Mouse (Mus musculus): ENCODE measurements around the gene Smg8. TPM values are rescaled to one million over a fixed set of nuclear protein-coding genes. Genes with fewer than 3 reads are reported as not detected.
A peak's percentile ranks its signal among the peaks of the same experiment; 100 is the strongest.

The Smg8 gene
- polyA plus RNA-seq, 1 experiment from 2014 or later, result 17.7 TPM

DNA sequence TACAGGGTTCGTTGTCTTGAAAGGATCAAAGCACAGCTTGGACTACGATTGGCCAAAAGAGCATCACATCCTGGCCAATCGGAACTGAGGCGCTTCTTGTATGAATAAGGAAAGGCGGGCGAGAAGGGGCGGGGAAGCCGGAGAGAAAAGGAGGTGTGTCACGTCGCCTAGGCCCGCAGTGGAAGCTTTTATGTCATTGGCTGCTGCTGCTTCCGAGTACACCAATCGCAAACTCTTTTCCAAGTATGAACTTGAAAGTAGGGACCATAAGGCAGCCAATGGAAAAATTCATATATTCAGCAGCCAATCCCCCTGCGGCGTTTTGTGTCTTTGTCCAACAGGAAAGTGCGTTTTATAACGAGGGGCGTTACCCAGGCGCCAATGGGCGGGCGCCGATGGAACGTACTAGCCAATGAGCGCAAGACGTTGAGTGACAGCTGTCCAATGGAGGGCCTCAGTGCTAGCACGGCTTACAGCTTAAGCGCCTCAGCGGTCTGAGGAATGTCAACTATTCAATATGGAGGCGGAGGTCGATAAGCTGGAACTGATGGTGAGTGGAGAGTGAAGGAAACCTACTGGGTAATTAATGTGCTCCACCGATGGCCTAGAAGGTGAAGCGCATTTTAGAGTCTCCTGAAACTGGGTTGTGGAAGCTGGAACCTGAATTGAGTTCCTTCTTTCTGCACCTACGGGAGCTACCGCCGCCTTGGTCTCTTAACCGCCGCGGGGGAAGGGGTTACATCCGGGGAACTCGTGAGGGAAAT, 22.4 kb upstream of the Smg8 start, which contains the start of gene Ska2:
Gene Ska2, plus strand, starts transcription at position 480 of the 764 bp plus-strand sequence.
- Histone ChIP-seq H3K9me3 (replicated peaks; ENCODE audit: control insufficient read depth, low read length) (no peaks in the 10 kb centered on the region), H3K27me3 (ENCODE audit: control insufficient read depth, insufficient read depth, low read length) (no peaks in the 10 kb centered on the region), H3K9ac (ENCODE audit: low read length) (peak within 1 kb of the TSS; percentile 86), H3K4me3 (replicated peaks; ENCODE audit: low read length) (peak within 1 kb of the TSS; percentile 68), H3K27ac (ENCODE audit: low read length) (peak within 1 kb of the TSS; percentile 96), H3K4me2 (ENCODE audit: low read depth, low read length) (peak within 1 kb of the TSS; percentile 68), H3K36me3 (ENCODE audit: control insufficient read depth, insufficient read depth, low read length) (no peaks in the 10 kb centered on the region), H3K4me1 (ENCODE audit: control insufficient read depth, insufficient read depth, low read length) (peaks cover 9% of the 10 kb centered on the region)
- under 1% methylated on average over 40 of the region's 40 CpGs for WGBS
- peak; percentile 99 for ATAC-seq (ENCODE audit: insufficient read depth, low FRiP score)

DNA sequence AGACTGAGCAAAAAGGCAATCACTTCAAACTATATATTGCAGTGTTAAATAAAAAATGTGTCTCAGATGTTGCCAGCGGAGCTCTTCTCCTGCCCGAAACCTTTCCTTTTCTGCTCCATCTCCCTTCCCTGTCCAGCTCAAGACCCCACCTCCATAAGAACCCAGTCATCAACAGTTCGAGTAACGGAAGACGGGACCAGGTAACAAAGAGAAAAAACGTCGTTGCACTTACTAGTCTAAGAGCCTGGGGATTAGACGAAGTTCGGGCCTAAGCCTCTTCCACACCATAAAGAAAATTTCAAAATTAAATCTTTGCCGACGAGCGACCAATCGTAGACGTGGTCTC, 21.8 kb upstream of the Smg8 start, which contains the start of gene Prr11:
Gene Prr11, minus strand, starts transcription at position 300 of the 346 bp plus-strand sequence.
- H3K27ac ChIP-seq (ENCODE audit: low read length), result peak within 1 kb of the TSS; percentile 96
- peaks cover 9% of the 10 kb centered on the region for H3K4me1 ChIP-seq (ENCODE audit: control insufficient read depth, insufficient read depth, low read length)
- peak within 1 kb of the TSS; percentile 86 for H3K9ac ChIP-seq (ENCODE audit: low read length)
- no peaks in the 10 kb centered on the region; the same call in 1 of the 2 replicates for H3K36me3 ChIP-seq (ENCODE audit: control insufficient read depth, insufficient read depth, low read length)
- no peak for ATAC-seq (ENCODE audit: insufficient read depth, low FRiP score)
- under 1% methylated on average over 14 of the region's 14 CpGs for WGBS
- H3K27me3 ChIP-seq (ENCODE audit: control insufficient read depth, insufficient read depth, low read length), result no peaks in the 10 kb centered on the region
- H3K9me3 ChIP-seq (replicated peaks; ENCODE audit: control insufficient read depth, low read length), result no peaks in the 10 kb centered on the region
- H3K4me3 ChIP-seq (replicated peaks; ENCODE audit: low read length), result peak within 1 kb of the TSS; percentile 68
- H3K4me2 ChIP-seq (ENCODE audit: low read depth, low read length), result peak within 1 kb of the TSS; percentile 68

DNA sequence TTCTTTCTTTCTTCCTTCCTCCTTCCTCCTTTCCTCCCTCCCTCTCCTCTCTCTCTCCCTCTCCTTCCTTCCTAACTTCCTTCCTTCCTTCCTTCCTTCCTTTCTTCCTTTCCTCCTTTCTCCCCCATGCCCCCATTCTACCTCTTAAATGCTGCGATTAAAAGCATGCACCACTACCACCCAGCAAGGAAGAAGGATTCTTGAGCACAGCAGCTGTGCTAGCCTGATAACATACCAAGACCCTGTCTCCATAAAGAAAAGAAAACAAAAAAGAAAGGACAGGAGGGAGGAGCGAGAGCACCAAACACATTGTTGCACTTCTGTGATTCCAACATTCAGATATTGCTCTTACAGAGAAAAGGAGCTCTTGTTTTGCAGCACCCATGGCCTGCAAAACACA, 568 bp upstream of the Smg8 start:
- H3K36me3 ChIP-seq (ENCODE audit: control insufficient read depth, insufficient read depth, low read length), result peaks cover 3% of the 10 kb centered on the region; the same call in 1 of the 2 replicates
- no peaks in the 10 kb centered on the region for H3K9me3 ChIP-seq (replicated peaks; ENCODE audit: control insufficient read depth, low read length)
- H3K4me3 ChIP-seq (replicated peaks; ENCODE audit: low read length), result peak overlapping the region; percentile 73
- no peaks in the 10 kb centered on the region for H3K27me3 ChIP-seq (ENCODE audit: control insufficient read depth, insufficient read depth, low read length)
- peak overlapping the region; percentile 53; the same call in 1 of the 2 replicates for H3K9ac ChIP-seq (ENCODE audit: low read length)
- ATAC-seq (ENCODE audit: insufficient read depth, low FRiP score), result no peak
- peaks cover 15% of the 10 kb centered on the region for H3K4me1 ChIP-seq (ENCODE audit: control insufficient read depth, insufficient read depth, low read length)
- peak overlapping the region; percentile 58; the same call in 1 of the 2 replicates for H3K27ac ChIP-seq (ENCODE audit: low read length)
- H3K4me2 ChIP-seq (ENCODE audit: low read depth, low read length), result peak overlapping the region; percentile 55
- 44% methylated on average over 2 of the region's 2 CpGs for WGBS

DNA sequence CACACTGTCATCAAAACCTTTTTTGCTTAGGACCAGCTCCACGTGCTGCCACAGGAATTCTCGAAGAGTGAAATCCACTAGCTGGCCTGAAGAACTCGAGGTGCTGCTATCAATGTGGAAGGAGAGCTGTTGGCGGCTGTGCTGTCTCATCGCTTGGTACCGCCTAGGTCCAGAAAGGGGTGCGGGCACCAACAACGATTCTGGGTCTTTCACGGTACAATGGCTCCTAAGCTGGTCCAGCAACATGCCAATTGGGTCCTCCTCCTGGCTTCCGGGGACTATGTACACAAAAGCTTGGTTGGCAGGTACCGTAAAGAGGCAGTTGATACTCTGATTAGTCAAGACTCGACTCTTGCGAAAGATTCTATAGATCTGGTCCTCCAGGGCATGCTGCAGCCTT, 1.1 kb downstream of the Smg8 start:
- H3K27ac ChIP-seq (ENCODE audit: low read length), result no peak overlapping the region

DNA sequence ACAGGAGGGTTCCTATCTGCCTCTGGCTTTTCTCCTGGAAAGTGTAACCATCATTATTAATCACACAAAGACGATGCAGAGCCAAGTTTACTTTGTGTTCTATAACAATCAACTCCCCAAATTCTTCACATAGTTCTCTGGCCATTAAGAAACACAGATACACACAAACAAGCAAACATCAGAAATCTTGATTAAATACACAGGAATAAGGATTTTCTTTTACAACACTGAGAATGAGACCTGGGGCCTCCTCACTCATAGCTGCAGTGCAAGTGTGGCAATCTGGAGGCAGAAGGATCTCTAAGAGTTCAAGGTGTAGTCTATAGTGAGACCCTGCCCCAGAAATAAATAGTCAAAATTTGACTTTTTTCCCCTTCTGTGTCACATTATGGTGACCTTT, 2.9 kb downstream of the Smg8 start:
- H3K4me1 ChIP-seq (ENCODE audit: control insufficient read depth, insufficient read depth, low read length), result peaks cover 15% of the 10 kb centered on the region
- no peak overlapping the region for H3K27ac ChIP-seq (ENCODE audit: low read length)
- no peak for ATAC-seq (ENCODE audit: insufficient read depth, low FRiP score)
- no peak overlapping the region for H3K4me2 ChIP-seq (ENCODE audit: low read depth, low read length)
- no peak overlapping the region for H3K9ac ChIP-seq (ENCODE audit: low read length)
- H3K9me3 ChIP-seq (replicated peaks; ENCODE audit: control insufficient read depth, low read length), result no peaks in the 10 kb centered on the region
- WGBS, result 52% methylated on average over 1 of the region's 1 CpGs
- no peaks in the 10 kb centered on the region for H3K27me3 ChIP-seq (ENCODE audit: control insufficient read depth, insufficient read depth, low read length)
- peaks cover 4% of the 10 kb centered on the region; the same call in 1 of the 2 replicates for H3K36me3 ChIP-seq (ENCODE audit: control insufficient read depth, insufficient read depth, low read length)
- H3K4me3 ChIP-seq (replicated peaks; ENCODE audit: low read length), result no peak overlapping the region

More for the DNA sequence above, 1.1 kb downstream of the Smg8 start:
- Histone ChIP-seq H3K27me3 (ENCODE audit: control insufficient read depth, insufficient read depth, low read length) (no peaks in the 10 kb centered on the region), H3K4me1 (ENCODE audit: control insufficient read depth, insufficient read depth, low read length) (peaks cover 15% of the 10 kb centered on the region), H3K36me3 (ENCODE audit: control insufficient read depth, insufficient read depth, low read length) (0 out of 2 replicates have a peak, but pooled peaks cover 3% of the 10 kb centered on the region), H3K4me2 (ENCODE audit: low read depth, low read length) (peak overlapping the region; percentile 76), H3K4me3 (replicated peaks; ENCODE audit: low read length) (peak overlapping the region; percentile 73), H3K9ac (ENCODE audit: low read length) (peak overlapping the region; percentile 84; the same call in 1 of the 2 replicates), H3K9me3 (replicated peaks; ENCODE audit: control insufficient read depth, low read length) (no peaks in the 10 kb centered on the region)
- no peak for ATAC-seq (ENCODE audit: insufficient read depth, low FRiP score)
- 83% methylated on average over 13 of the region's 13 CpGs for WGBS

DNA sequence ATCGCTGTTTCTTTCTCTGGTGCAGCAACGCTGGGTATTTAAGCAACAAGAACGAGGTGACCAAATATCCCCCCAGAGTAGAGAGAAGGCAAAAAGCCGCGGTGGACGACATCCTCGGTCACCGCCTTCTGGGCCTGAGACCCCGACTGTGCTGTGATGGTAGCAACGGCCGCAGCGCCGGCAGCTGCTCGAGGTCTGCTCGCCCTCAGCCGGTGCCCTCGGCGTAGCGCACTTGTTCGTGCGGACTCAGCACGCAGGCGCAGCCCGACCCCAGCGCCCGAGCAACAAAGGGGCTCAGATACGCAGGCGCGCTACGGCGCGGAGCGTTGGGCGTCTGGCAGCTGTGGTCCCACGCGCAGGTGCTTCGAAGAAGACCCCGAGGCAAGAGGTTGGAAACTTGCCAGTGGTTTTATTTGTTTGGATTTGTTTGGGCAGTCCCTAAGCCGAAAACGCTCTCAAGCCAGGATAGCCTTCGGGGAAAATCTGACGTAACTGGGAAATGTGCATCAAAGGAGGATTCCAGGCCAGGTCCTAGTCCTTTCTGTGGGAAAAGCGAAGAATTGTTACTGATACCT, 12.6 kb downstream of the Smg8 start, which contains the start of gene Gdpd1:
Gene Gdpd1, minus strand, starts transcription at position 197 of the 575 bp plus-strand sequence.
- H3K4me3 ChIP-seq (replicated peaks; ENCODE audit: low read length), result peak within 1 kb of the TSS; percentile 73
- no peaks in the 10 kb centered on the region for H3K27me3 ChIP-seq (ENCODE audit: control insufficient read depth, insufficient read depth, low read length)
- WGBS, result under 1% methylated on average over 43 of the region's 43 CpGs
- H3K27ac ChIP-seq (ENCODE audit: low read length), result peak within 1 kb of the TSS; percentile 66
- H3K4me1 ChIP-seq (ENCODE audit: control insufficient read depth, insufficient read depth, low read length), result peaks cover 4% of the 10 kb centered on the region; the same call in 1 of the 2 replicates
- H3K9ac ChIP-seq (ENCODE audit: low read length), result peak within 1 kb of the TSS; percentile 85
- peak; percentile 93 for ATAC-seq (ENCODE audit: insufficient read depth, low FRiP score)
- 0 out of 2 replicates have a peak, but pooled peaks cover 3% of the 10 kb centered on the region for H3K36me3 ChIP-seq (ENCODE audit: control insufficient read depth, insufficient read depth, low read length)
- H3K4me2 ChIP-seq (ENCODE audit: low read depth, low read length), result peak within 1 kb of the TSS; percentile 97
- H3K9me3 ChIP-seq (replicated peaks; ENCODE audit: control insufficient read depth, low read length), result no peaks in the 10 kb centered on the region

DNA sequence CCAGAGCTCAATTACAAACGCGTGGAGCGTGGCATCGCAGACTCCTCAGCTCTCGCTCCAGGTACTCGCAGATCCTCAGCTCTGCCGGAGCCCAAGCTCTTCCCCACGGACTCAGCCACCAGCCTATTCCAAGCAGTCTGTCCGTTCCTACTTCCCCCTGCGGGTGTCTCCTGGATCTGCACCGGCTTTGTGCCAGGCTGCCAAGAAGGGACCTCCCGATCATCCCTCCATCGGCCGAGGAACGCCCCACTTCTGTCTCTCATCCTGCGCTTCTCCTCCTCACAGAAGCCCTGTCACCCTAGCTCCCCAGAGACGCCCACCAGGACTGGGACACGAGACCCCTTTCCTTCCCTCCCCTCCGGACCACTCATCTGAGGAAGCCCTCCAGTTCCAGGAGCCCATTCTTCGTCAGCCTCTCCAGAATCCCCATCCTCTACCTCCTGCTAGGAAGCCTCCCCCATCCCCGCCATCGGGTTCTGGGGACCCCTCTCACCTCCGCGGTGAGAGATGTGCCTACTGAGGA, 13.2 kb downstream of the Smg8 start:
- H3K9ac ChIP-seq (ENCODE audit: low read length), result peak overlapping the region; percentile 85
- H3K27me3 ChIP-seq (ENCODE audit: control insufficient read depth, insufficient read depth, low read length), result no peaks in the 10 kb centered on the region
- H3K9me3 ChIP-seq (replicated peaks; ENCODE audit: control insufficient read depth, low read length), result no peaks in the 10 kb centered on the region
- peaks cover 4% of the 10 kb centered on the region; the same call in 1 of the 2 replicates for H3K4me1 ChIP-seq (ENCODE audit: control insufficient read depth, insufficient read depth, low read length)
- H3K4me2 ChIP-seq (ENCODE audit: low read depth, low read length), result peak overlapping the region; percentile 97
- 0 out of 2 replicates have a peak, but pooled peaks cover 3% of the 10 kb centered on the region for H3K36me3 ChIP-seq (ENCODE audit: control insufficient read depth, insufficient read depth, low read length)
- peak; percentile 78 for ATAC-seq (ENCODE audit: insufficient read depth, low FRiP score)
- peak overlapping the region; percentile 66 for H3K27ac ChIP-seq (ENCODE audit: low read length)
- WGBS, result 1% methylated on average over 24 of the region's 24 CpGs
- H3K4me3 ChIP-seq (replicated peaks; ENCODE audit: low read length), result peak overlapping the region; percentile 73

DNA sequence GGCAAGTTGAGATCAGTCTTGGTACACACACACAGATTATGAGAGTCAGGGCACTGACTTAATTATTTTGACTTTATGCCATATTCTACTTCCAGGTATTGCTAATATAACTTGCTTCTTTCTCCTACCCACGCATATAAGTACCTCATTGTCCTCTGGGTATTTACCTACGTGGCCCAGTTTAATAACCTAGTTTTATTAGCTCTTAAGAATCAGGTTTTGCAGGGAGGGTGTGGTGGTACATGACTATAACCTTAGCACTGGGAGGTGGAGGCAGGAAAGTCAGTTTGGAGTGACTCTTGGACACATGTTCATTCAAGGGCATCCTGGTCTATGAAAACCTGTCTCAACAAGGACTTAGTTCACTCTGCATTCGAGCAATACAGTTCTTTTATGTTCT, 24.5 kb downstream of the Smg8 start:
- whole genome bisulfite sequencing, result 58% methylated on average over 3 of the region's 3 CpGs
- no peaks in the 10 kb centered on the region for H3K27me3 ChIP-seq (ENCODE audit: control insufficient read depth, insufficient read depth, low read length)
- peak; percentile 47; the same call in 1 of the 2 replicates for ATAC-seq (ENCODE audit: insufficient read depth, low FRiP score)
- no peaks in the 10 kb centered on the region for H3K4me1 ChIP-seq (ENCODE audit: control insufficient read depth, insufficient read depth, low read length)
- H3K27ac ChIP-seq (ENCODE audit: low read length), result peak overlapping the region; percentile 29; the same call in 1 of the 2 replicates
- no peak overlapping the region for H3K9ac ChIP-seq (ENCODE audit: low read length)
- no peaks in the 10 kb centered on the region for H3K9me3 ChIP-seq (replicated peaks; ENCODE audit: control insufficient read depth, low read length)
- no peak overlapping the region for H3K4me3 ChIP-seq (replicated peaks; ENCODE audit: low read length)
- no peak overlapping the region for H3K4me2 ChIP-seq (ENCODE audit: low read depth, low read length)
- no peaks in the 10 kb centered on the region for H3K36me3 ChIP-seq (ENCODE audit: control insufficient read depth, insufficient read depth, low read length)

DNA sequence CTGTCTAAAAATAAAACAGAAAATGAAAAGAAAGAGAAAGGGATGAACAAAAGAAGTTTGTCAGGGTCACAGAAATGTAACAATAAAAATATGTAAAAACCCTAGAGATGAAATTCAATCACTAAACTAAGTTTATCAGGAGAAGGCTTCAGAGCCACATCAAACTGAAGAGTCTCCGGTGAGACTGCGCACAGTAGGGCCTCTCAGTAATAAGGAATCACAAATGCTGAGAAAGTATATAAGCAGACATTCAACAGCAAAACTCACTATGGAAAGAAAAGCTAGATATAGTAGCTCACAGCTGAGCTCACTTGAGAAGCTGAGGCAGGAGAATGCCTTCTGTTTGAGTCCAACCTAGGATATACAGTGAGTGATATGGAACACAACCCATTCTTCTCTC, 26.2 kb downstream of the Smg8 start:
- no peaks in the 10 kb centered on the region for H3K27me3 ChIP-seq (ENCODE audit: control insufficient read depth, insufficient read depth, low read length)
- no peaks in the 10 kb centered on the region for H3K36me3 ChIP-seq (ENCODE audit: control insufficient read depth, insufficient read depth, low read length)
- no peak overlapping the region for H3K4me2 ChIP-seq (ENCODE audit: low read depth, low read length)
- H3K27ac ChIP-seq (ENCODE audit: low read length), result no peak overlapping the region
- H3K9me3 ChIP-seq (replicated peaks; ENCODE audit: control insufficient read depth, low read length), result no peaks in the 10 kb centered on the region
- ATAC-seq (ENCODE audit: insufficient read depth, low FRiP score), result no peak
- H3K9ac ChIP-seq (ENCODE audit: low read length), result no peak overlapping the region
- WGBS, result 96% methylated on average over 2 of the region's 2 CpGs
- no peak overlapping the region for H3K4me3 ChIP-seq (replicated peaks; ENCODE audit: low read length)
- no peaks in the 10 kb centered on the region for H3K4me1 ChIP-seq (ENCODE audit: control insufficient read depth, insufficient read depth, low read length)
